Mouse (Mus musculus) midbrain, embryonic 13.5 days (tissue): Measurements from ENCODE around the gene Trim46. TPM values are rescaled to one million over a fixed set of nuclear protein-coding genes. Genes with fewer than 3 reads are reported as not detected.

Experiments
- ATAC-seq: fragments of 200-750 bp; cut with Nextera tagmentation; 2 replicates; pipeline ENCODE4 v1.8.0; 2017; ENCODE audit warnings: mild to moderate bottlenecking, moderate TSS enrichment, moderate library complexity
- H3K27ac ChIP-seq: fragments of 300-500 bp; sonication (generic); 2 replicates; pipeline ENCODE4 v1.5.1; 2015; ENCODE audit warnings: inconsistent platforms, mild to moderate bottlenecking, moderate library complexity
- H3K27me3 ChIP-seq: fragments of 300-500 bp; sonication (generic); 2 replicates; pipeline ENCODE4 v1.6.1; 2015; ENCODE audit warnings: mild to moderate bottlenecking, inconsistent platforms
- H3K36me3 ChIP-seq: fragments of 300-500 bp; sonication (generic); 2 replicates; pipeline ENCODE4 v1.6.1; 2015; ENCODE audit warnings: mild to moderate bottlenecking, inconsistent platforms
- H3K4me1 ChIP-seq: fragments of 300-500 bp; sonication (generic); replicated peaks from 2 replicates; pipeline ENCODE4 v1.6.1; 2015; ENCODE audit warnings: inconsistent platforms
- H3K4me2 ChIP-seq: fragments of 300-500 bp; sonication (generic); replicated peaks from 2 replicates; pipeline ENCODE4 v1.6.1; 2015; ENCODE audit warnings: moderate library complexity, mild to moderate bottlenecking, inconsistent platforms
- H3K4me3 ChIP-seq: fragments of 300-500 bp; sonication (generic); replicated peaks from 2 replicates; pipeline ENCODE4 v1.5.1; 2015; ENCODE audit warnings: mild to moderate bottlenecking, inconsistent platforms
- H3K9ac ChIP-seq: fragments of 300-500 bp; sonication (generic); replicated peaks from 2 replicates; pipeline ENCODE4 v1.6.1; 2015; ENCODE audit warnings: mild to moderate bottlenecking, inconsistent platforms
- H3K9me3 ChIP-seq: fragments of 300-500 bp; sonication (generic); 2 replicates; pipeline ENCODE4 v1.6.1; 2016; ENCODE audit warnings: mild to moderate bottlenecking, inconsistent platforms
- WGBS: fragments of 180-500 bp; shearing (Covaris S2); methylation state at CpG from one replicate; pipeline ENCODE4 v1.1.7; 2015; 5-methylcytosine and 5-hydroxymethylcytosine counted together
- polyA plus RNA-seq: library from polyadenylated mRNA; unstranded; fragments of >200 nt; fragmentation: Nextera tagmentation; extraction: Ambion mirVana; gene quantifications from 2 replicates; pipeline ENCODE4 v1.2.1, GENCODE M21; 2015

Trim46 gene
- polyA plus RNA-seq, 1 experiment from 2014 or later = 59.4 TPM

GRCm38 (mm10) chr3:89244982-89245687 lies 974 bp downstream of the Trim46 start:
- no peaks in the 10 kb centered on the region for H3K9me3 ChIP-seq
- 1% methylated on average over 24 of the region's 26 CpGs for WGBS
- peak overlapping the region; percentile 97 for H3K27ac ChIP-seq
- H3K9ac ChIP-seq = peak overlapping the region; percentile 73
- peaks cover 52% of the 10 kb centered on the region for H3K4me1 ChIP-seq
- peak overlapping the region; percentile 75 for H3K4me3 ChIP-seq
- H3K27me3 ChIP-seq = no peaks in the 10 kb centered on the region
- peak overlapping the region; percentile 93 for H3K4me2 ChIP-seq
- ATAC-seq = peak; percentile 67
- peaks cover 29% of the 10 kb centered on the region for H3K36me3 ChIP-seq

DNA sequence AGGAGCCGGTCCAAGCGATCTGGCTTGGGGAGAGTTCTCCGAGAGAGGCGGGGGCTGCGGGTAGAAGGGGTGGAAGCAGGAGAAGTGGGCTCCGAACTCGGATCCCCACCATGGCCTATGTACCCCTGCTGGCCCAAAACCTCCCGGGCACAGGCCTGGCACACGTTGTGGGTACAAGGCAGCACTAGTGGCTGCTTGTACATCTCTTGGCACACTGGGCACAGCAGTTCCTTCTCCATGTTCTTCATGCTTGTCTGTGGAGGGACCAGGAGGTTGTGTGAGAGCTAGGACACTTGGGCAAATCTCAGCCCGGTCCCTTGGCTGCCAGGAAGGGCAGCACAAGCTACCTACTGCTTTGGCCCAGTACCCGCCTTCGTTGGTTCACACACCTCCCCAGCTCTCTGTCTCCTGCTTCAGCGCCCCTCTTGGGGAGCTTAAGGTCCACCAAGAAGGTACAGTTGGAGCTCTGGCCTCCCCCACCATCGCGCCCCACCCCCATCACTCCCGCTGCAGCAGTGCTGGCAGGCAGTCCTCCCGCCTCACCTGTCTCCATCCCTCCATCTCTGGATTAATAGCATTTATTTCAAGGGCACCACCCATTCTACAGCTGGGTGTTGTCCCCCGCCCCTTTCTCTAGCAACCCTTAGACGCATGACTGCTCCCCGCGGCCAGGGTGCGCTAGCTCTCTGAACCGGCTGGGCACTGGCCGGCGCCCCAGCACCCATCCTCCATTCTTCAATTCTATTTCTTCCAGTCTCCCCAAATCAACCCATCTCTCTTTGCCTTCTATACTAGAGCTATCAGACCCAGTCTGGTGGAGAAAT lies 1.7 kb downstream of the Trim46 start:
- H3K36me3 ChIP-seq = peaks cover 33% of the 10 kb centered on the region
- peak overlapping the region; percentile 93 for H3K4me2 ChIP-seq
- WGBS = 11% methylated on average over 25 of the region's 25 CpGs
- H3K9ac ChIP-seq = peak overlapping the region; percentile 72
- H3K27ac ChIP-seq = peak overlapping the region; percentile 97
- H3K4me1 ChIP-seq = peaks cover 52% of the 10 kb centered on the region
- H3K27me3 ChIP-seq = no peaks in the 10 kb centered on the region
- H3K9me3 ChIP-seq = no peaks in the 10 kb centered on the region
- peak overlapping the region; percentile 75 for H3K4me3 ChIP-seq
- ATAC-seq = peak; percentile 28

DNA sequence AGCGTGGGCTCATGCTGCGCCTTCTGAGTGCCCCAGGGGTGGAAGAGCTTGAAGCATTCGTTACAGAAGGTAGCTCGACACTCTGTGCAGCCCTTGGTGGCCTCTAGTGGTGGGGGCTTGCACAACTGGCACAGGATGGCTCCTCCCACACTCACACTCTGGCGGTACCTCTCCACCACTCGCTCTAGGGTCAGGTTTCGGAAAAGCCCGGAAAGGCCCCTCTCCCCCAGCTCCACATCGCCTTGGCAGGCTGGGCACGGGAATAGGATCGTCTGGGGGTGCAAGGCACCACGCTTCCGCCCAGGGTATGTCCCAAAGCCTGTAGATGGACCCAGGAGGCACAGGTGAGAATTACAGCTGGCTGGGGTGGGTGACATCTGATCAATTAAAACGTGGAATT lies 2.5 kb downstream of the Trim46 start:
- Histone ChIP-seq H3K27ac (peak overlapping the region; percentile 97), H3K36me3 (peaks cover 38% of the 10 kb centered on the region), H3K9me3 (no peaks in the 10 kb centered on the region), H3K4me1 (peaks cover 52% of the 10 kb centered on the region), H3K4me3 (peak overlapping the region; percentile 75), H3K4me2 (peak overlapping the region; percentile 93), H3K9ac (peak overlapping the region; percentile 72), H3K27me3 (no peaks in the 10 kb centered on the region)
- 12% methylated on average over 14 of the region's 14 CpGs for WGBS
- peak; percentile 12; the same call in 1 of the 2 replicates for ATAC-seq

GRCm38 (mm10) chr3:89242331-89242895 lies 3.7 kb downstream of the Trim46 start:
- H3K4me1 ChIP-seq = peaks cover 41% of the 10 kb centered on the region
- H3K9me3 ChIP-seq = no peaks in the 10 kb centered on the region
- H3K27ac ChIP-seq = no peak overlapping the region
- WGBS = 72% methylated on average over 9 of the region's 9 CpGs
- no peak overlapping the region for H3K4me3 ChIP-seq
- no peak overlapping the region for H3K4me2 ChIP-seq
- peaks cover 50% of the 10 kb centered on the region for H3K36me3 ChIP-seq
- no peak overlapping the region for H3K9ac ChIP-seq
- H3K27me3 ChIP-seq = no peaks in the 10 kb centered on the region
- no peak for ATAC-seq

- Histone ChIP-seq H3K4me2 (no peak overlapping the region), H3K9ac (no peak overlapping the region), H3K9me3 (no peaks in the 10 kb centered on the region), H3K36me3 (peaks cover 89% of the 10 kb centered on the region), H3K4me1 (peaks cover 15% of the 10 kb centered on the region), H3K27ac (no peak overlapping the region), H3K4me3 (no peak overlapping the region), H3K27me3 (no peaks in the 10 kb centered on the region)
- 72% methylated on average over 12 of the region's 12 CpGs for WGBS
- ATAC-seq = no peak; the same call in 1 of the 2 replicates
These were observed 7.6 kb downstream of the Trim46 start for GRCm38 (mm10) chr3:89238494-89238893.

DNA sequence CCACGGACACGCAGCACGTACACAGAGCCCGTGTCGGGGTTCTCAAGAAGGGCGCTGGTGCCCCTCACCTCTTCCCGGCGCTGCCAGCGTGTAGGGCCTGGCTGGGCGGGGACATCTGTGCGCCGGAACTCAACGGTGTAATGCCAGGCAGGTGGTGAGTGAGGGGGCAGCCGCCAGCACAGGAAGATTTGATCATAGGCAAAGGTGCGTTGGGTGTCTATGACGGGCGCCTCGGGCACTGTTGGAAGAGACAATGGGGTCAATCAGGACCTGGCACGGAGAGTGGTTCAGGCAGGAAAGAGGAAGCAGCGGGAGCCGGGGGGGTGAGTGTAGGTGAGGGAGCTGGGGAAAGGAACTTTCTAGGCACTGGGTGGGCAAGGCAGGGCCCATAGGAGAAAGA lies 8.4 kb downstream of the Trim46 start:
- H3K9me3 ChIP-seq = no peaks in the 10 kb centered on the region
- no peak overlapping the region for H3K9ac ChIP-seq
- no peak for ATAC-seq
- H3K4me1 ChIP-seq = peaks cover 7% of the 10 kb centered on the region
- peaks cover 98% of the 10 kb centered on the region for H3K36me3 ChIP-seq
- no peaks in the 10 kb centered on the region for H3K27me3 ChIP-seq
- no peak overlapping the region for H3K4me2 ChIP-seq
- H3K27ac ChIP-seq = no peak overlapping the region
- 95% methylated on average over 21 of the region's 21 CpGs for WGBS
- H3K4me3 ChIP-seq = no peak overlapping the region

- Histone ChIP-seq H3K36me3 (peaks cover 90% of the 10 kb centered on the region), H3K4me3 (no peak overlapping the region), H3K27ac (no peak overlapping the region; the same call in 1 of the 2 replicates), H3K27me3 (no peaks in the 10 kb centered on the region), H3K9me3 (no peaks in the 10 kb centered on the region), H3K4me1 (no peaks in the 10 kb centered on the region), H3K9ac (no peak overlapping the region), H3K4me2 (no peak overlapping the region)
- ATAC-seq = no peak
- 95% methylated on average over 10 of the region's 10 CpGs for WGBS
These were observed 9.6 kb downstream of the Trim46 start for GRCm38 (mm10) chr3:89236516-89236915.

- no peak for ATAC-seq
- Histone ChIP-seq H3K27ac (no peak overlapping the region), H3K27me3 (no peaks in the 10 kb centered on the region), H3K4me2 (no peak overlapping the region), H3K36me3 (peaks cover 62% of the 10 kb centered on the region), H3K4me3 (no peak overlapping the region), H3K4me1 (peaks cover 8% of the 10 kb centered on the region), H3K9me3 (no peaks in the 10 kb centered on the region), H3K9ac (no peak overlapping the region)
- WGBS = 89% methylated on average over 14 of the region's 14 CpGs
These were observed 12.5 kb downstream of the Trim46 start for GRCm38 (mm10) chr3:89233562-89234110.

GRCm38 (mm10) chr3:89232614-89233013 lies 13.5 kb downstream of the Trim46 start:
- H3K4me2 ChIP-seq = no peak overlapping the region
- no peak for ATAC-seq

DNA sequence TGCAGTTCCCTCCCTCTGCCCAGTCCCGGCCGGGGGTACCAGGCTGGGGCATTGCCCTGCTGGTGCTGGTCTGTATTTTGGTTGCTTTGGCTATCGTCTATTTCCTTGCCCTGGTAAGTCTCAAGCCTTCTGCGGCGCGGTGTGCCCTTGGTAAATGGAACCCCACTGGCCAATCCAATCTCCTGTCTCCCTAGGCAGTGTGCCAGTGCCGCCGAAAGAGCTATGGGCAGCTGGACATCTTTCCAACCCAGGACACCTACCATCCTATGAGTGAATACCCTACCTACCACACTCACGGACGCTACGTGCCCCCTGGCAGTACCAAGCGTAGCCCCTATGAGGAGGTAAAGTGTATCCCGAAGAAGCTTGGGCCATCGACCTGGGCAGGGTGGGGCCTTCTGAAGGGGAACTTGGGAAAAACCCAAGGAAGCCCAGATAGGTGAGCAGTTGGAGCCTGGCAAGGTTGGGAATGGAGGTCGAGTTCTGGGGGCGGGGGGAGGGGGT lies 14.3 kb downstream of the Trim46 start:
- no peak for ATAC-seq
- Histone ChIP-seq H3K9ac (no peak overlapping the region), H3K4me1 (peaks cover 26% of the 10 kb centered on the region), H3K4me3 (no peak overlapping the region), H3K4me2 (no peak overlapping the region), H3K9me3 (no peaks in the 10 kb centered on the region), H3K27ac (no peak overlapping the region), H3K36me3 (peaks cover 44% of the 10 kb centered on the region), H3K27me3 (no peaks in the 10 kb centered on the region)
- WGBS = 85% methylated on average over 16 of the region's 16 CpGs

More at GRCm38 (mm10) chr3:89232614-89233013, 13.5 kb downstream of the Trim46 start:
- Histone ChIP-seq H3K27me3 (no peaks in the 10 kb centered on the region), H3K4me3 (no peak overlapping the region), H3K4me1 (peaks cover 18% of the 10 kb centered on the region), H3K9ac (no peak overlapping the region), H3K36me3 (peaks cover 51% of the 10 kb centered on the region), H3K9me3 (no peaks in the 10 kb centered on the region), H3K27ac (no peak overlapping the region)
- WGBS = 74% methylated on average over 6 of the region's 6 CpGs

DNA sequence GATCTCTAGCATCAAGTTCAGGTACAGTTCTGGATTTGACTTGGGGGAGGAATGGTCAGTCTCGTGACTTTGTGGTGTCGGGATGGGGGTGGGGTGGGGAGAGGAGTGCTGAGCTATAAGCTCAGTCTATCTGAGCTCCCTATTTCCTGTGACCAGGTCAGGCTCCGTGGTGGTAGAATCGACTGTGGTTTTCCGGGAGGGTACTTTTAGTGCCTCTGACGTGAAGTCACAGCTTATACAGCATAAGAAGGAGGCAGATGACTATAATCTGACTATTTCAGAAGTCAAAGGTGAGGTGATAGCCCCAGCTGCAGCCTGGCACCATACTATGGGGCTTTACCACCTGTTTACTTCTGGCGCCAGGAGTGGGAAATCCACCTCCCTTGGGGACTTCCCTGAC lies 14.8 kb downstream of the Trim46 start:
- peaks cover 39% of the 10 kb centered on the region for H3K36me3 ChIP-seq
- 80% methylated on average over 7 of the region's 7 CpGs for WGBS
- H3K4me1 ChIP-seq = peaks cover 31% of the 10 kb centered on the region
- ATAC-seq = no peak
- H3K27ac ChIP-seq = no peak overlapping the region
- no peak overlapping the region for H3K4me3 ChIP-seq
- H3K9me3 ChIP-seq = no peaks in the 10 kb centered on the region
- no peak overlapping the region for H3K4me2 ChIP-seq
- H3K27me3 ChIP-seq = no peaks in the 10 kb centered on the region
- no peak overlapping the region for H3K9ac ChIP-seq
